In the genomic region with DNA sequence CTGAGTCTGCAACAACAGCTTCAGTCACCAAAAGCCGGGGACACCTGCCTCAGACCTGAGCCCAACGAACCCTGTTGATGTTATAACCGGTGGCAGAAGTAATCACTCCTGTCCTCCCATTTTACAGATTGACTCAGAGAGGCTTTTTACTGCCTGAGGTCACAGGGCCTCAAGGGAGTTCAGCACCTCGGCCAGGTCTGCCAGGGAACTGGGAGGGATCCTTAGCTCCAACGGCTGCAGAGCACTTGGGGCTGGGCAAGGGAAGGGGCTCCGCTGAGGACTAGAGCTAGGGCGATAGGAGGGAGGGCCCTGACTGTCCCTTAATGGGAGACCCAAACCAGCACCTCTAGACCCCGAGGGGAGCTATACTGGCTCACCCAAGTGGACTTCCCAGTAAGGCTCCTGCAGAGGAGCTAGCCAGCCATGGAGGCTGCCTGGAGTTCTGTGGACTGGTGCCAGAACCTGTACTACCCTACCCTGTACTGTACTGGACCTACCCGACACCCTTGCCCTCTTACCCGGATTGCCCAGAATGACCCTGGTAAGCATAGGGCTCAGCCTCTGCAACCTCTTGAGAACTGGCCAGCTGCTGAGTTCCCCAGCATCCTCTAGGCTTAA, we compare ENCODE assay signal across 8 mouse cellular contexts. TPM values are rescaled to one million over a fixed set of nuclear protein-coding genes. Genes with fewer than 3 reads are reported as not detected.
DNase-seq lines count a peak whose midpoint lies in the region; ATAC-seq lines count a peak whose summit lies in the region.

No protein-coding gene starts in this region.

- H3K4me3 ChIP-seq in heart, embryonic 13.5 days: peak overlapping the region; percentile 94
- peak overlapping the region; percentile 61 for H3K4me3 ChIP-seq in forebrain, embryonic 15.5 days
- peak overlapping the region; percentile 63 for H3K4me3 ChIP-seq in liver, embryonic 16.5 days (ENCODE audit: low read depth, low read length)

- peaks cover 9% of the 10 kb centered on the region for H3K36me3 ChIP-seq in heart, embryonic 13.5 days
- H3K36me3 ChIP-seq in forebrain, embryonic 15.5 days: no peaks in the 10 kb centered on the region
- H3K36me3 ChIP-seq in liver, embryonic 16.5 days (ENCODE audit: control insufficient read depth, insufficient read depth): no peaks in the 10 kb centered on the region

- intact Hi-C loops in gastrocnemius, postnatal 14 days (cut with DNase I; ENCODE audit: low total_unique reads): no loop called here

- ATAC-seq in heart, embryonic 13.5 days (ENCODE audit: extremely low read depth, insufficient number of reproducible peaks, low FRiP score, low TSS enrichment): no peak
- peak; percentile 17; the same call in 1 of the 2 replicates for ATAC-seq in forebrain, embryonic 15.5 days (replicated peaks)
- ATAC-seq in liver, embryonic 16.5 days (ENCODE audit: low read depth): no peak
- ATAC-seq in megakaryocyte progenitor cell, adult 5-6 weeks (replicated peaks; ENCODE audit: poor library complexity): no peak

- H3K9me3 ChIP-seq in heart, embryonic 13.5 days: no peaks in the 10 kb centered on the region
- H3K9me3 ChIP-seq in forebrain, embryonic 15.5 days: no peaks in the 10 kb centered on the region
- H3K9me3 ChIP-seq in liver, embryonic 16.5 days (replicated peaks; ENCODE audit: control insufficient read depth, low read length): no peaks in the 10 kb centered on the region

- peak overlapping the region; percentile 91 for H3K27ac ChIP-seq in heart, embryonic 13.5 days (replicated peaks)
- H3K27ac ChIP-seq in forebrain, embryonic 15.5 days (replicated peaks): no peak overlapping the region
- no peak overlapping the region for H3K27ac ChIP-seq in liver, embryonic 16.5 days (ENCODE audit: low read length)

- peaks cover 78% of the 10 kb centered on the region for H3K4me1 ChIP-seq in heart, embryonic 13.5 days
- peaks cover 44% of the 10 kb centered on the region for H3K4me1 ChIP-seq in forebrain, embryonic 15.5 days
- peaks cover 29% of the 10 kb centered on the region for H3K4me1 ChIP-seq in liver, embryonic 16.5 days (ENCODE audit: control insufficient read depth, low read depth, low read length)

- H3K9ac ChIP-seq in heart, embryonic 13.5 days: peak overlapping the region; percentile 95
- H3K9ac ChIP-seq in forebrain, embryonic 15.5 days (replicated peaks): peak overlapping the region; percentile 59; the same call in 1 of the 2 replicates
- H3K9ac ChIP-seq in liver, embryonic 16.5 days (ENCODE audit: low read depth, low read length): no peak overlapping the region; the same call in 1 of the 2 replicates

- peak overlapping the region; percentile 82 for H3K4me2 ChIP-seq in heart, embryonic 13.5 days
- H3K4me2 ChIP-seq in forebrain, embryonic 15.5 days (replicated peaks): peak overlapping the region; percentile 98
- H3K4me2 ChIP-seq in liver, embryonic 16.5 days (ENCODE audit: low read depth, low read length): peak overlapping the region; percentile 67

- H3K27me3 ChIP-seq in heart, embryonic 13.5 days (replicated peaks): no peaks in the 10 kb centered on the region
- H3K27me3 ChIP-seq in forebrain, embryonic 15.5 days: peaks cover 28% of the 10 kb centered on the region
- peaks cover 75% of the 10 kb centered on the region for H3K27me3 ChIP-seq in liver, embryonic 16.5 days (ENCODE audit: control insufficient read depth, insufficient read depth, low read depth, low read length)

- 30% methylated on average over 10 of the region's 10 CpGs for WGBS in heart, embryonic 13.5 days
- WGBS in forebrain, embryonic 15.5 days: 42% methylated on average over 10 of the region's 10 CpGs
- 42% methylated on average over 10 of the region's 10 CpGs for WGBS in liver, embryonic 16.5 days (ENCODE audit: insufficient replicate concordance)

- DNase-seq in heart, postnatal 4 days: no peak
- DNase-seq in ES-CJ7 (ENCODE audit: low read depth, low spot score): peak; percentile 47
- no peak for DNase-seq in gastrocnemius, postnatal 14 days
- no peak for DNase-seq in adrenal gland, postnatal 25 days

RNA-seq across cellular contexts. Expression of gene Rhbdf1, which starts 1.4 kb away (rescaled TPM):
- polyA plus RNA-seq in heart, embryonic 13.5 days (2015; fragmentation: Nextera tagmentation; extraction: Ambion mirVana): 34.1 and 34.8 TPM in 2 replicates
- 10 to 100 TPM; 31.9 to 33.0 TPM for total RNA-seq in heart, postnatal 4 days (2021)
- 16.7 and 18.1 TPM in 2 replicates for polyA plus RNA-seq in forebrain, embryonic 15.5 days (2015; fragmentation: Nextera tagmentation; extraction: Ambion mirVana)
- 5.8 and 6.5 TPM in 2 replicates for polyA plus RNA-seq in liver, embryonic 16.5 days (2015; fragmentation: Nextera tagmentation; extraction: Ambion mirVana)
- 10 to 100 TPM; 18.4 to 24.4 TPM for total RNA-seq in gastrocnemius, postnatal 14 days (2021)
- total RNA-seq in adrenal gland, postnatal 25 days (2021): 27.6 and 27.9 TPM in 2 replicates
- total RNA-seq in megakaryocyte progenitor cell, adult 5-6 weeks (2015): 0.22 TPM in 1 of 2 replicates, not detected in the other
- 0.25 and 2.9 TPM in 2 replicates for total RNA-seq in megakaryocyte progenitor cell, adult 5-6 weeks (2017)

RNA-seq across cellular contexts. Expression of gene Mpg, which starts 5.6 kb away (rescaled TPM):
- 19.7 and 21.2 TPM in 2 replicates for polyA plus RNA-seq in heart, embryonic 13.5 days (2015; fragmentation: Nextera tagmentation; extraction: Ambion mirVana)
- total RNA-seq in heart, postnatal 4 days (2021): 10 to 100 TPM; 10.4 to 11.3 TPM
- polyA plus RNA-seq in forebrain, embryonic 15.5 days (2015; fragmentation: Nextera tagmentation; extraction: Ambion mirVana): 33.5 and 33.8 TPM in 2 replicates
- polyA plus RNA-seq in liver, embryonic 16.5 days (2015; fragmentation: Nextera tagmentation; extraction: Ambion mirVana): 18.5 and 19.6 TPM in 2 replicates
- 1 to 10 TPM; 7.9 to 9.6 TPM for total RNA-seq in gastrocnemius, postnatal 14 days (2021)
- 18.5 and 22.9 TPM in 2 replicates for total RNA-seq in adrenal gland, postnatal 25 days (2021)
- 5.4 and 7.1 TPM in 2 replicates for total RNA-seq in megakaryocyte progenitor cell, adult 5-6 weeks (2015)
- 5.3 and 7.8 TPM in 2 replicates for total RNA-seq in megakaryocyte progenitor cell, adult 5-6 weeks (2017)

RNA-seq across cellular contexts. Expression of gene Snrnp25, which starts 15.5 kb away (rescaled TPM):
- polyA plus RNA-seq in heart, embryonic 13.5 days (2015; fragmentation: Nextera tagmentation; extraction: Ambion mirVana): 44.9 and 46.7 TPM in 2 replicates
- 10 to 100 TPM; 14.4 to 15.6 TPM for total RNA-seq in heart, postnatal 4 days (2021)
- polyA plus RNA-seq in forebrain, embryonic 15.5 days (2015; fragmentation: Nextera tagmentation; extraction: Ambion mirVana): 51.8 and 54.2 TPM in 2 replicates
- 58.1 and 63.4 TPM in 2 replicates for polyA plus RNA-seq in liver, embryonic 16.5 days (2015; fragmentation: Nextera tagmentation; extraction: Ambion mirVana)
- total RNA-seq in gastrocnemius, postnatal 14 days (2021): 1 to 10 TPM; 8.6 to 8.9 TPM
- 11.3 and 15.4 TPM in 2 replicates for total RNA-seq in adrenal gland, postnatal 25 days (2021)
- 56.5 and 60.4 TPM in 2 replicates for total RNA-seq in megakaryocyte progenitor cell, adult 5-6 weeks (2015)
- 70.3 and 82.6 TPM in 2 replicates for total RNA-seq in megakaryocyte progenitor cell, adult 5-6 weeks (2017)

RNA-seq across cellular contexts. Expression of gene Il9r, which starts 20.6 kb away (rescaled TPM):
- polyA plus RNA-seq in heart, embryonic 13.5 days (2015; fragmentation: Nextera tagmentation; extraction: Ambion mirVana): 0.15 TPM in 1 of 2 replicates, not detected in the other
- total RNA-seq in heart, postnatal 4 days (2021): under 1 TPM; 0.20 to 0.21 TPM
- not detected in 2 replicates for polyA plus RNA-seq in forebrain, embryonic 15.5 days (2015; fragmentation: Nextera tagmentation; extraction: Ambion mirVana)
- polyA plus RNA-seq in liver, embryonic 16.5 days (2015; fragmentation: Nextera tagmentation; extraction: Ambion mirVana): not detected in 2 replicates
- under 1 TPM in 1 of 2 experiments, not detected in 1; 0.31 TPM for total RNA-seq in gastrocnemius, postnatal 14 days (2021)
- not detected in 2 replicates for total RNA-seq in adrenal gland, postnatal 25 days (2021)
- 0.07 TPM in 1 of 2 replicates, not detected in the other for total RNA-seq in megakaryocyte progenitor cell, adult 5-6 weeks (2015)
- total RNA-seq in megakaryocyte progenitor cell, adult 5-6 weeks (2017): 0.30 TPM in 1 of 2 replicates, not detected in the other

RNA-seq across cellular contexts. Expression of gene Nprl3, which starts 46.8 kb away (rescaled TPM):
- 33.4 and 34.9 TPM in 2 replicates for polyA plus RNA-seq in heart, embryonic 13.5 days (2015; fragmentation: Nextera tagmentation; extraction: Ambion mirVana)
- 10 to 100 TPM; 27.1 to 32.1 TPM for total RNA-seq in heart, postnatal 4 days (2021)
- polyA plus RNA-seq in forebrain, embryonic 15.5 days (2015; fragmentation: Nextera tagmentation; extraction: Ambion mirVana): 50.9 and 51.4 TPM in 2 replicates
- 30.8 and 31.5 TPM in 2 replicates for polyA plus RNA-seq in liver, embryonic 16.5 days (2015; fragmentation: Nextera tagmentation; extraction: Ambion mirVana)
- total RNA-seq in gastrocnemius, postnatal 14 days (2021): 10 to 100 TPM; 17.8 to 19.2 TPM
- 79.0 and 83.9 TPM in 2 replicates for total RNA-seq in adrenal gland, postnatal 25 days (2021)
- total RNA-seq in megakaryocyte progenitor cell, adult 5-6 weeks (2015): 15.1 and 16.2 TPM in 2 replicates
- total RNA-seq in megakaryocyte progenitor cell, adult 5-6 weeks (2017): 14.4 and 17.2 TPM in 2 replicates
